Mouse (Mus musculus): ENCODE measurements at regions not wholly inside any gene's neighbourhood (a gene's known extent, or its start where the extent isn't known, plus 50 kb on each side); places are given as distances from the start of the nearest gene placed in this dataset.

DNA sequence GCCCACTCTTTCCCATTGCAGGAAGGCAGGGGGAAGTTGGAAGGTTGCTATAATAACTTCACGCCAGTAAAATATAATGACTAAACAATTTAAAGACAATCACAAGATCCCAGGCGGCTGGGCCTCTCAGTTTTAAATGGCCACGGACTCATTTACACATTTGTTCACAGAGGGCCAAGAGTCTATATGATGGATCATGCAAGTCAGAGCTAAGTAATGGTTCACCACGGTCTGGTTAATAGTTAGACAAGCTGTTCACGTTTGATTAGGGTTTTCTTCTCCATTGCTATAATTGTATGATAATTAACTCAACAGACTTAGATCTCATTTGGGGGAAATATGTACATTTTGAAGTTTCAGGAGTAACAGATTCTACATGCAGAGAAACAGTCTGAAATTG, 170.0 kb downstream of the Ppargc1a start:
- H3K4me3 ChIP-seq, result no peak overlapping the region
- H3K36me3 ChIP-seq, result no peaks in the 10 kb centered on the region
- H3K4me1 ChIP-seq (replicated peaks), result no peaks in the 10 kb centered on the region
- H3K9ac ChIP-seq, result no peak overlapping the region
- H3K27ac ChIP-seq (replicated peaks), result no peak overlapping the region
- H3K4me2 ChIP-seq, result no peak overlapping the region
- H3K27me3 ChIP-seq, result no peaks in the 10 kb centered on the region
- no peaks in the 10 kb centered on the region for H3K9me3 ChIP-seq
- WGBS, result 70% methylated on average over 5 of the region's 5 CpGs
- no peak for ATAC-seq (ENCODE audit: low read depth)

DNA sequence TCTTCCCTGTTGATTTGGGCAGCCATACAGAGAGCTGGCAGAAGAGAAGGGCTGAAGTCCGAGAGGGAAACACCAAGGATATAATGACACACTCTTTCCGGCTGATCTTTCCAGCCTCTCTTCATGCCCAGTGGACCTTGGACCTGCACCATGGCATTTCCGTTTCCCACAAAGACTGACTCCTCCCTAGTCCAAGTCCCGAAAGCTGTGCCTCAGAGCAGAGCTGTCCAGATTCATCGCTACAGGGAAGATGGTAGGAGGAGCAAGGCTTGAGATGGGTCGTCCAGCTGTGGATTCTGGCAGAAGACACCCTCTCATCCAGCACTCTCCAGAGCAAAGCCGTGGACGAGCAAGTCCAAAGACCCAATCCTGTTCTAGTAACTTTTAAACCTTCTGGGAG, 176.2 kb downstream of the Ppargc1a start:
- WGBS, result 86% methylated on average over 8 of the region's 8 CpGs
- Histone ChIP-seq H3K27me3 (no peaks in the 10 kb centered on the region), H3K4me2 (no peak overlapping the region), H3K9ac (no peak overlapping the region), H3K9me3 (no peaks in the 10 kb centered on the region), H3K4me3 (no peak overlapping the region), H3K36me3 (no peaks in the 10 kb centered on the region), H3K4me1 (replicated peaks) (no peaks in the 10 kb centered on the region), H3K27ac (replicated peaks) (no peak overlapping the region)
- ATAC-seq (ENCODE audit: low read depth), result no peak

DNA sequence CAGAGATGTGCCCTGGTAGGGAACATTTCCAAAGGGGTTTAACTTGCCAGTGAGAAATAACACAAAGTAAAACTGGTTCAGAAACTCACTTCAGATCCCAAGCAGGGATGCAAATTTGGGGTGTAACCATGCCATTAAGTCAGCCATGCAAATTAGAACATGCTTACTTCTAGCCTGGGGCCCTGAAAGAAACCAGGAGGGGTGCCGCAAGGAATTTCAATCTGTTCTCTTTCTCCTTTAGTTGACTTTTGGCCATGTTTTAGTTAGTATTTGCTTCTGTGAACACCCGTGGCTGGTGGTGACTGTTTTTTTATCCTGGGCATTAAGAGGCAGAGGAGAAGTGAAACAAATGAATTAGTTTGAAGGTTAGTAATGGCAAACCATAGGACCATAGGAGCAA, 179.8 kb downstream of the Ppargc1a start:
- no peaks in the 10 kb centered on the region for H3K4me1 ChIP-seq (replicated peaks)
- no peak overlapping the region for H3K4me3 ChIP-seq
- no peak overlapping the region for H3K27ac ChIP-seq (replicated peaks)
- no peaks in the 10 kb centered on the region for H3K9me3 ChIP-seq
- H3K4me2 ChIP-seq, result no peak overlapping the region
- no peaks in the 10 kb centered on the region for H3K27me3 ChIP-seq
- no peaks in the 10 kb centered on the region for H3K36me3 ChIP-seq
- no peak overlapping the region for H3K9ac ChIP-seq
- ATAC-seq (ENCODE audit: low read depth), result no peak
- 65% methylated on average over 2 of the region's 2 CpGs for WGBS

DNA sequence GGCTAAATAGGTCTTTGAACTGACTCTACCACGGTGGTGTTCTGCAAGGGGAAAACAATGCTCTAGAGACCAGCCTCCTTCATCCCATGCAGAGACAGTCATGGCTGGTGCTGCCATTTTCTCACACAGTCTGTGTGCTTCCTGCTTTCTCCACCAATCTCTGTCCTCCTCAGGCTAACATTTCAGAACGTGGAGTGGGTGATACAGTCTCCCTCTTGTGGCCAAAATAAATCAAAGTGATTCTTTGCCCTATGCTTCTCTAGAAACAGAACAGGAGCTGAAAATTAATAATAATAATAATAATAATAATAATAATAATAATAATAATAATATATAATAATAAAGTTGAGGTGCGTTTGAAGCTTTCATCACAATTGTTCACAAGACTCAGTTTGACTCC, 181.1 kb downstream of the Ppargc1a start:
- no peaks in the 10 kb centered on the region for H3K9me3 ChIP-seq
- ATAC-seq (ENCODE audit: low read depth), result no peak
- no peak overlapping the region for H3K4me2 ChIP-seq
- no peak overlapping the region for H3K9ac ChIP-seq
- H3K36me3 ChIP-seq, result no peaks in the 10 kb centered on the region
- H3K27me3 ChIP-seq, result no peaks in the 10 kb centered on the region
- H3K4me1 ChIP-seq (replicated peaks), result no peaks in the 10 kb centered on the region
- no peak overlapping the region for H3K4me3 ChIP-seq
- WGBS, result 79% methylated on average over 3 of the region's 3 CpGs
- no peak overlapping the region for H3K27ac ChIP-seq (replicated peaks)

DNA sequence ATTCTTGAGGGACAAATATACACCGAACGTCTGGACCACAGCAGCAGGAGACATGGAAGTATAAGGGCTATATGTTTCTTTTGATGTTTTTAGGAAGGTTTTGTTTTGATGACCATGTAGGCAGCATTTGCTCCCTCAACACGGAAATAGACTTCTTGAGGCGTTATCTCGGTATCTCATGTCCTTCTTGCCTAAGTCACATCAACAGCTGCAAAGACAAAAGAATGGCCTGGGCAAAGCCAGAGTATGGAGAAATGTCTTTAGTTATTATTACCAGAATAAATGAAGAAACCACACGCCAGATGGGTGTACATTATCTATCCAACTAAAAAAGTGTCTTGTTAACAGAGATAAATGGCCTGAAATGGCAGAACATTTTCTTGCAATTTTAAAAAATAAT, 183.2 kb downstream of the Ppargc1a start:
- WGBS, result 87% methylated on average over 6 of the region's 6 CpGs
- Histone ChIP-seq H3K9ac (no peak overlapping the region), H3K27me3 (no peaks in the 10 kb centered on the region), H3K36me3 (no peaks in the 10 kb centered on the region), H3K4me1 (replicated peaks) (no peaks in the 10 kb centered on the region), H3K9me3 (no peaks in the 10 kb centered on the region), H3K4me2 (no peak overlapping the region), H3K27ac (replicated peaks) (no peak overlapping the region), H3K4me3 (no peak overlapping the region)
- ATAC-seq (ENCODE audit: low read depth), result no peak

DNA sequence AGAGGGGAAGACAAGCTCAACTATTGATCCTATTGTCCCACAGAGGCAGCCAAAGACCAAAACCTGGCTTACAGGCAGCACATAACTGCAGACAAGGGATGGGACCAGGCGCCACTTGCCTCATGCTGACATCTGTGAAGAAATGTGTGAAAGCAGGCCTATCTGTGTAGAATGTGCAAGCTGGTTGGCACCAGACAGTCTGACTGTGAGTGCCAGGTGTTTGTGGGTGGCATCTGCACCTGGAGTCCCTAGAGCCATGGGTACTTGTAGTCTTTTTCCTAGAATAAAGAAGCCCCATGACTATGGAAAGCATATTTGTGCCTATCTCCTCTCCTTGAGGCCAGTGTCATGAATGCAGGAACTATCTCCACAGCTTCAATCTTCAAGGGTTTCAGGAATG, 208.4 kb downstream of the Ppargc1a start:
- no peak overlapping the region for H3K4me3 ChIP-seq
- no peak overlapping the region for H3K4me2 ChIP-seq
- H3K36me3 ChIP-seq, result no peaks in the 10 kb centered on the region
- no peaks in the 10 kb centered on the region for H3K4me1 ChIP-seq (replicated peaks)
- no peak for ATAC-seq (ENCODE audit: low read depth)
- no peak overlapping the region for H3K27ac ChIP-seq (replicated peaks)
- no peaks in the 10 kb centered on the region for H3K27me3 ChIP-seq
- no peak overlapping the region for H3K9ac ChIP-seq
- no peaks in the 10 kb centered on the region for H3K9me3 ChIP-seq
- 84% methylated on average over 1 of the region's 1 CpGs for WGBS

DNA sequence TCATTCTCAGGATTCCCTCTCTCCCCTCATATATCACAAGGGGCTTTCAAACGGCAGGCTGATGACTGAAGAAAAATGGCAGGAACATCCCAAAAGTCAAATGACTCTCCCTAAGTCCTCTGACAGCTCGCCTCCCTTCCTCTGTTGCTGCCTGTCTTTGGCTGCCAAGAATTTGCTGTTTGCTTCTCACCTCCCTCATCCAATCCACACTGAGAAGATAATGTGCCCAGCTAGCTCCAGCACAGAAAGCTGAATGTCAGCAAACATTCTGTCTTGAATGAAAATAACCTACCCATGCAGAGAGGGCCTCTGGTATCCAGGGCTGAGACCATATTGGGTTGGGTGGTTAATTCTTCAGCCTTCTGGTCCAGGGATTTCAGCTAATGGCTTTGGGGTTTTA, 219.3 kb downstream of the Ppargc1a start:
- Histone ChIP-seq H3K36me3 (no peaks in the 10 kb centered on the region), H3K4me2 (no peak overlapping the region)
- WGBS, result 72% methylated on average over 2 of the region's 2 CpGs

DNA sequence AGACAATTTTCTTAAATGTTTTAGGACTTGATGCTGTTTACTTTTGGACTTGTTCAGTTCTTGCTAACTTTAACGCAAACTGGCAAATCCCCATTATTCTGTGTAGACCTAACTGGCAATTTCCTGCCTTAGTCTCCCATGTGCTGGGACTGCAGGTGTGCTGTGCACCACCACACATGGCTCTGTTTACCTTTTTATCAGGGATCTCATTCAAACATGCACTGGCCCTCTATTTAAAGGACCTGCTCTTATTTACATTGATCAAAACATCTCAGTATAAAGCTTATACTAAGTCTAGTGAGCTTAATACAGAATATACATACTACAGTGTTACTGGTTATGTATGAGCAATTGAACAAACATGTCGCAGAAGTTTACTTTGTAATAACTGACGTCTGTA, 238.4 kb downstream of the Ppargc1a start:
- Histone ChIP-seq H3K36me3 (no peaks in the 10 kb centered on the region), H3K4me2 (no peak overlapping the region), H3K9ac (no peak overlapping the region), H3K27ac (replicated peaks) (no peak overlapping the region), H3K4me1 (replicated peaks) (no peaks in the 10 kb centered on the region), H3K9me3 (no peaks in the 10 kb centered on the region), H3K27me3 (no peaks in the 10 kb centered on the region), H3K4me3 (no peak overlapping the region)
- WGBS, result 95% methylated on average over 3 of the region's 3 CpGs
- no peak for ATAC-seq (ENCODE audit: low read depth)

More for the DNA sequence above, 219.3 kb downstream of the Ppargc1a start:
- Histone ChIP-seq H3K9me3 (no peaks in the 10 kb centered on the region), H3K4me3 (no peak overlapping the region), H3K27ac (replicated peaks) (no peak overlapping the region), H3K27me3 (no peaks in the 10 kb centered on the region), H3K9ac (no peak overlapping the region), H3K4me1 (replicated peaks) (no peaks in the 10 kb centered on the region)
- no peak for ATAC-seq (ENCODE audit: low read depth)

DNA sequence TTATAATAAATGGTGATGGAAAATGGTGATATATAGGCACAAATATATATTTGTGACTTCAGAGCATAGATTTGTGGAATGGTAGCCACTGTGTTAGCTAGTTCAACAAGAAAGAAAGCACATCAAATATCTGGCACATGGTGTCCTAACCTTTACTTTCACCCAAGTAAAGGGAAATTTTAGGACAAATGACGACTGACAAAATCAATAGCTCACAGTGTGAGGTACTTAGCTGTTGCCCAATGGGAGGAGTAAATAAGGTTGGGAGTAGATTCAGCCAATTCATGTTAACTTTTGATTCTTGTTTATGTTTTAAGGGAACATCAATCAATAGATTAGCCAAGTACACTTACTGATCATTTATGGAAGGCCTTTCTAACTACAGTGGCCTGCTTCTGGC, 278.3 kb downstream of the Ppargc1a start:
- no peaks in the 10 kb centered on the region for H3K36me3 ChIP-seq
- H3K4me2 ChIP-seq, result no peak overlapping the region
- no peaks in the 10 kb centered on the region for H3K4me1 ChIP-seq (replicated peaks)
- H3K27me3 ChIP-seq, result no peaks in the 10 kb centered on the region
- no peak for ATAC-seq (ENCODE audit: low read depth)
- H3K4me3 ChIP-seq, result no peak overlapping the region
- H3K9ac ChIP-seq, result no peak overlapping the region
- no peak overlapping the region for H3K27ac ChIP-seq (replicated peaks)
- no peaks in the 10 kb centered on the region for H3K9me3 ChIP-seq
- WGBS, result 83% methylated on average over 1 of the region's 1 CpGs

DNA sequence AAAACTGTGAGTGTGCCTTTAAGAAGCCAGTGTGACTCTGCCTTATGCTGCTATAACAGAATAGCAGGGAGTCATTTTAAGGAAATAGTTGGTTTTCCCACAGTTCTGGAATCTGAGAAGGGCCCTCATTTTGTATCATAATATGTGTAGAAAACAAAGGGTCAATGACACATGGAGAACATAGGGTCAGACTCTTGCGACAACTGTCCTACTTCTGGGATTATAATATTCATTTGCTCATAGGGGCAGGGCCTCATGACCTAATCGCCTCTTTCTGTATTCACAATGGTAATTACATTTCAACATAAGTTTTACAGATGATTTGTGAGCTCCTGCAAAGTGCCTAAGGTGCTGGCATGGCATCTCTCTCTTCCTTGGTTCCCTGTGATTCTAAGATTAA, 279.3 kb downstream of the Ppargc1a start:
- Histone ChIP-seq H3K4me1 (replicated peaks) (no peaks in the 10 kb centered on the region), H3K9me3 (no peaks in the 10 kb centered on the region), H3K27ac (replicated peaks) (no peak overlapping the region), H3K4me3 (no peak overlapping the region), H3K36me3 (no peaks in the 10 kb centered on the region), H3K27me3 (no peaks in the 10 kb centered on the region), H3K4me2 (no peak overlapping the region), H3K9ac (no peak overlapping the region)
- WGBS, result 80% methylated on average over 2 of the region's 2 CpGs
- no peak for ATAC-seq (ENCODE audit: low read depth)

DNA sequence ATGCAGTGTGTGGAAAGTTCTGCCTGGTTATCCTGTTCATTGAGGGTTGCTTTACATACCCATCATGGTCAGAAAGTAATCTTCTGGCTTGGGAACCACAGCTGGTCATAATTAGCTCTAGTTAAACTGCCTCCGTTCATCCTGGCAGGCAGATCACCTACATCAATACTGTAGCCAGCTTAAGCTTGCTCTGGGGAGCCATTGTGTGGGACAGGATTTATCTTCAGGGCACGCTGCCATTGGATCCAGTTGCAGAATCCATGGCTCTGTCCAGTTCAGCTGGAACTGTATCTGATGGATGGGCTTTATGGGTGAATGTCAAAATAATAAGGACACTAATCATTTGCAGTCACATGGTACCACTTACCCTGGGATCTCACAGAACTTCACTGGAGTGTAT, 326.4 kb downstream of the Ppargc1a start:
- WGBS, result 54% methylated on average over 2 of the region's 2 CpGs
- no peak for ATAC-seq (ENCODE audit: low read depth)
- H3K9ac ChIP-seq, result no peak overlapping the region
- H3K27me3 ChIP-seq, result no peaks in the 10 kb centered on the region
- H3K4me1 ChIP-seq (replicated peaks), result 0 out of 2 replicates have a peak, but pooled peaks cover 4% of the 10 kb centered on the region
- no peak overlapping the region for H3K4me2 ChIP-seq
- no peaks in the 10 kb centered on the region for H3K9me3 ChIP-seq
- H3K27ac ChIP-seq (replicated peaks), result no peak overlapping the region
- H3K4me3 ChIP-seq, result no peak overlapping the region
- H3K36me3 ChIP-seq, result no peaks in the 10 kb centered on the region

DNA sequence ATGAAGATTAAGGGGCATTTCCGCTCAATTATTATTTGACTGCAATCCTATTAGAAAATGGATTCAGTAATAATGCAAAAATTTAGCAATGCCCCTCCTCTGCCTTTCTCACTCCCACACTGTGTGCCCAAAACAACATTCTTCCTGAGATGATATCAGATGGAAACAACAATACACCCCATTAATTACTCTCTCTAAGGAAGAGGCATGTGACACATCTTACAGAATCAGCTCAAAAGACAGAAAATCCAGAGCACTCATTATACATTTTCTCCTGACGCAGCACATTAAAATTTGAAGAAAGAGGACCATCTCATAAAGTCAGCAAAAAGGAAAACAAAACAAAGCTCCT, 333.5 kb downstream of the Ppargc1a start:
- H3K9ac ChIP-seq, result no peak overlapping the region
- no peak overlapping the region for H3K4me3 ChIP-seq
- H3K4me1 ChIP-seq (replicated peaks), result no peaks in the 10 kb centered on the region
- no peak for ATAC-seq (ENCODE audit: low read depth)
- no peaks in the 10 kb centered on the region for H3K9me3 ChIP-seq
- no peak overlapping the region for H3K27ac ChIP-seq (replicated peaks)
- no peak overlapping the region for H3K4me2 ChIP-seq
- WGBS, result 75% methylated on average over 2 of the region's 2 CpGs
- no peaks in the 10 kb centered on the region for H3K27me3 ChIP-seq
- no peaks in the 10 kb centered on the region for H3K36me3 ChIP-seq

DNA sequence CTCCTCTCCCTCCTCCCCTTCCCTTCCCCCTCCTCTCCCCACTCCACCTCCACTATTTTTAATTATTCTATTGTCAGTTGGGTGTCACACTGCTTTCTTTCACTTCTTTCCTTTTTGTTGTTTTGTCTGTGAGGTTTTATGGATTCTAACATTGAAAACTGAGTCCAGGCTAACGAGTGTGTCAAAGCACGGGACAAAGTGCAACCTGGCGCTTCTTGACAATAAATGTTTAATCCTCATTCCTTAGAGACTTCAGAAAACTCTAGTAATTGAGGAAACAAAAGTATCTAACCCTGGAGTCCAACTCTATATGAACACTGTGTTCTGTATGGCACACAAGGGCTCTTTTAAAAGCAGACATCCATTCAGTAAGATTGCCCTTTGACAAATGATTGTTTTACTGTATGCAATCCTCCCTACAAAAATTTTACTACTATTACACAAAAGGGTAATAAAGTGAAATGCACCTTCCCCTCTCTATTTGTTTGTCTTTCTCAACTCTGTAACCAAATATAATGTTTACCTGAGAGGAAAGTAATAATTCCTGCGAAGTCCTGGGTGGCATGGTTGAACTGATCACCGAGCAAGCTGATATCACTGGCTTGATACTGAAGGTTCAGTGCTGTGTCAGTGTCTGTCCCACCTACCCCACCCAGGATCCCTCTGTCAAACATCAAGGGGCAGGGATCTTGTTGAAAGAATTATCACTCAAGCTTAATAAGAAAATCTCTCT, 334.1 kb downstream of the Ppargc1a start:
- Histone ChIP-seq H3K4me1 (replicated peaks) (no peaks in the 10 kb centered on the region), H3K4me3 (no peak overlapping the region), H3K27me3 (no peaks in the 10 kb centered on the region), H3K36me3 (no peaks in the 10 kb centered on the region), H3K9me3 (no peaks in the 10 kb centered on the region), H3K9ac (no peak overlapping the region), H3K4me2 (no peak overlapping the region), H3K27ac (replicated peaks) (no peak overlapping the region)
- WGBS, result 42% methylated on average over 5 of the region's 5 CpGs
- ATAC-seq (ENCODE audit: low read depth), result no peak

Measured in neural tube, embryonic 13.5 days (tissue).